Mouse (Mus musculus): Measurements from ENCODE around the gene Gtf3c6. TPM values are rescaled to one million over a fixed set of nuclear protein-coding genes. Genes with fewer than 3 reads are reported as not detected.

The Gtf3c6 gene
- total RNA-seq, 1 experiment from 2014 or later = 321 TPM

- no peak for ATAC-seq (replicated peaks in 1 of 2; ENCODE audit: insufficient read depth in 1 of 2, low FRiP score in 2 of 2, low TSS enrichment in 1 of 2, low read depth in 1 of 2, poor library complexity in 2 of 2, severe bottlenecking in 2 of 2)
These were observed 5.8 kb upstream of the Gtf3c6 start for GRCm38 (mm10) chr10:40263691-40264090.

GRCm38 (mm10) chr10:40262200-40262599 lies 4.3 kb upstream of the Gtf3c6 start:
- ATAC-seq (replicated peaks in 1 of 2; ENCODE audit: insufficient read depth in 1 of 2, low FRiP score in 2 of 2, low TSS enrichment in 1 of 2, low read depth in 1 of 2, poor library complexity in 2 of 2, severe bottlenecking in 2 of 2) = no peak

DNA sequence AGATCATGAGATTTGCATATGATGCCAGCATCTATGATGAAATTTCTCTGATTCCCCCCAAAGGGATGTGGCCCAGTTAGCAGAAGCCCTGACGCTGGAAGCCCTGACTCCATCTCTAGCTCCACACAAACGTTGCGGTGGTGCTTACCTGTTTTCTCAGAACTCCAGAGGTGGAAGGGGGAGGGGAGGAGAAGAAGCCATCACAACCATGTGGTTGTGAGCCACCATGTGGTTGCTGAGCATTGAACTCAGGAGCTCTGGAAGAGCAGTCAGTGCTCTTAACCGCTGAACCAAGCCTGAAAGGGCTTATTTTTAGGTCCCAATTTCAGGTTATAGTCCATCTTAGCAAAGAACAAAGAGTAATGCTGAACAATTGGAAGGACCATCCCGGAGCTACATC lies 2.4 kb upstream of the Gtf3c6 start:
- no peak for ATAC-seq (replicated peaks in 1 of 2; ENCODE audit: insufficient read depth in 1 of 2, low FRiP score in 2 of 2, low TSS enrichment in 1 of 2, low read depth in 1 of 2, poor library complexity in 2 of 2, severe bottlenecking in 2 of 2)

DNA sequence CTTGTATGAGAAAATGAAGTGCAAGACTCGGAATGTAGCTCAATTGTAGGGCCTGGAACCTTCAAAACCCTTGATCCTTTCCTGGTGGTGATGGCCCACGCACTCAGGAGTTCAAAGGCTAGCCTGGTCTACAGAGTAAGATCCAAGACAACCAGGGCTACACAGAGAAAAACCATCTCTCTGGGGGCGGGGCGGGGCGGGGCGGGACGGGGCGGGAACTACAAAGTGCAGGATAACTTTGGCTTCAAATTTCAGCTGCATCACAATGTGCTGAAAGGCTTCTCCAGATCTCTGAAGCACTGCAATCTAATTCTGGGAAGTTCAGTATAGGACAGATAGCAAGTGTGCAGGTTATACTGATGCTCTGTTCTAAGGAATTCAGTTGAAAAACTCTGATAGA lies 1.6 kb upstream of the Gtf3c6 start:
- no peak for ATAC-seq (replicated peaks in 1 of 2; ENCODE audit: insufficient read depth in 1 of 2, low FRiP score in 2 of 2, low TSS enrichment in 1 of 2, low read depth in 1 of 2, poor library complexity in 2 of 2, severe bottlenecking in 2 of 2)

GRCm38 (mm10) chr10:40258976-40259375 lies 1.1 kb upstream of the Gtf3c6 start:
- ATAC-seq (replicated peaks in 1 of 2; ENCODE audit: insufficient read depth in 1 of 2, low FRiP score in 2 of 2, low TSS enrichment in 1 of 2, low read depth in 1 of 2, poor library complexity in 2 of 2, severe bottlenecking in 2 of 2) = peak; percentile 46 to 49; a peak in 3 of 4 replicates

GRCm38 (mm10) chr10:40258401-40258966 lies 576 bp upstream of the Gtf3c6 start:
- ATAC-seq (replicated peaks in 1 of 2; ENCODE audit: insufficient read depth in 1 of 2, low FRiP score in 2 of 2, low TSS enrichment in 1 of 2, low read depth in 1 of 2, poor library complexity in 2 of 2, severe bottlenecking in 2 of 2) = peak; percentile 75 to 76

DNA sequence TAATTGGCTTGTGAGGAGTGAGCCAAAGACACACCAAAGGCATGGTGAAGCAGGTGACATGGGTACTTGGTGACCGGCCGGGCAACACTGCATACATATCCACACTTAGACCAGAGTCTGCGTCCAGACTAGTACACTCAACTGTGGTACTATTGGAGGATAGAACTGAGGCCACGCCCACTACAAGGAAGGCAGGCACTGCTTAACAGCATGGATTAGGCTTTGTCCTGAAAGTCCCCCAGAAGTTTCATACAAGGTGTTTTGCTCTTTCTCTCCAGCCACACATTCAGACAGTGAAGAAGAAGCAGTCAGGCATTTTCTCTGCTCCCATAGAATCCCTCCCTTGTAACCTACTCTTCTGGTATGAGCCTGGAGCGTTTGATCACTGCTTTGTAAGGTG lies 1.2 kb downstream of the Gtf3c6 start:
- ATAC-seq (replicated peaks in 1 of 2; ENCODE audit: insufficient read depth in 1 of 2, low FRiP score in 2 of 2, low TSS enrichment in 1 of 2, low read depth in 1 of 2, poor library complexity in 2 of 2, severe bottlenecking in 2 of 2) = peak; percentile 22 to 30; a peak in 1 of 4 replicates

DNA sequence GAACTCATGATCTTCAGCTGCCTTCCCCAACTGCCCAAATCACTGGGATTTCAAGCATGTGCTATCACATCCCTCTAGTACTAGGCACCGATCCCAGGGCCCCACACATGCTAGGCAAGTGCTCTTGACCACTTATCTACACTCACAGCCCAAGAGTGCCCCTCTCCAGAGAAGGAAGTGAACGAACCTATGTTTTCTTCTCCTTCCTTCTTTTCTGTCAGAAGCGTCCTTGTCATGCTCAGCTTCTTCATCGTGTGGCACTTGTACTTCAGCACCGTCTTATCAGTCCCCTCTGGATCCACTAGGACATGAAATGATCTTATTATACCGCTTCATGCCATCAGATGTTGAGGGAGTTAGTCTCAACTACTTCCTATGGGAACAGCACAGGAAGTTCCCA lies 6.9 kb downstream of the Gtf3c6 start:
- ATAC-seq (replicated peaks in 1 of 2; ENCODE audit: insufficient read depth in 1 of 2, low FRiP score in 2 of 2, low TSS enrichment in 1 of 2, low read depth in 1 of 2, poor library complexity in 2 of 2, severe bottlenecking in 2 of 2) = no peak

- no peak for ATAC-seq (replicated peaks in 1 of 2; ENCODE audit: insufficient read depth in 1 of 2, low FRiP score in 2 of 2, low TSS enrichment in 1 of 2, low read depth in 1 of 2, poor library complexity in 2 of 2, severe bottlenecking in 2 of 2)
These were observed 8.3 kb downstream of the Gtf3c6 start for GRCm38 (mm10) chr10:40249625-40250024.

DNA sequence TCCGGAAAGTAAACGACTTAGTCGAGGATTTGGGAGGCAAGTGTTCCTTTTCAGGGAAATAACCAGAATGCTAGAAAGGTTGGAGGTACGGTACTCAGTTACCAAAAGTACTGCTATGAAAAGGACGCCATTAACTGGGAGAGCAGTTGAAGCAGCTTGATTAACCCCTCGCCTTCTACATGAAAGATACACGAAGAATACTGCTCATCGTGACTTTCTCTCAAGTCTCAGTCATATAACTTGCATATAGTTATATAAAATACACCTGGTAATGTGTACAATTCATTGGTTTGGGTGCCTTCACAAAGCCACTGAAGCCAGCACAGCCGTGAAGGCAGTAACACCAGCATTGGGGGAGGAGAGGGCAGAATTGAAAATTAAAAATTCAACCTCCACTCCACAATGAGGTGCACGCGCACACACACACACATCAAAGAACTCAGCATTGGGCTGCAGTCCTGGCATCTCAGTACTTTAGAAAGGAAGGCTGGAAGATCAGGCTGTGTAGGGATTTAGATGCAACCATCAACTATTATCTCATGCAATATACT lies 10.7 kb downstream of the Gtf3c6 start:
- no peak; a peak in 1 of 4 replicates for ATAC-seq (replicated peaks in 1 of 2; ENCODE audit: insufficient read depth in 1 of 2, low FRiP score in 2 of 2, low TSS enrichment in 1 of 2, low read depth in 1 of 2, poor library complexity in 2 of 2, severe bottlenecking in 2 of 2)

- peak; percentile 87 to 97 for ATAC-seq (replicated peaks in 1 of 2; ENCODE audit: insufficient read depth in 1 of 2, low FRiP score in 2 of 2, low TSS enrichment in 1 of 2, low read depth in 1 of 2, poor library complexity in 2 of 2, severe bottlenecking in 2 of 2)
These were observed 11.3 kb downstream of the Gtf3c6 start, which contains the start of gene Rpf2 for GRCm38 (mm10) chr10:40246374-40247165. Gene Rpf2 (minus strand): TSS chr10:40247036.

GRCm38 (mm10) chr10:40237826-40238225 lies 20.1 kb downstream of the Gtf3c6 start:
- ATAC-seq (replicated peaks in 1 of 2; ENCODE audit: insufficient read depth in 1 of 2, low FRiP score in 2 of 2, low TSS enrichment in 1 of 2, low read depth in 1 of 2, poor library complexity in 2 of 2, severe bottlenecking in 2 of 2) = no peak

GRCm38 (mm10) chr10:40233241-40233640 lies 24.7 kb downstream of the Gtf3c6 start:
- no peak for ATAC-seq (replicated peaks in 1 of 2; ENCODE audit: insufficient read depth in 1 of 2, low FRiP score in 2 of 2, low TSS enrichment in 1 of 2, low read depth in 1 of 2, poor library complexity in 2 of 2, severe bottlenecking in 2 of 2)

DNA sequence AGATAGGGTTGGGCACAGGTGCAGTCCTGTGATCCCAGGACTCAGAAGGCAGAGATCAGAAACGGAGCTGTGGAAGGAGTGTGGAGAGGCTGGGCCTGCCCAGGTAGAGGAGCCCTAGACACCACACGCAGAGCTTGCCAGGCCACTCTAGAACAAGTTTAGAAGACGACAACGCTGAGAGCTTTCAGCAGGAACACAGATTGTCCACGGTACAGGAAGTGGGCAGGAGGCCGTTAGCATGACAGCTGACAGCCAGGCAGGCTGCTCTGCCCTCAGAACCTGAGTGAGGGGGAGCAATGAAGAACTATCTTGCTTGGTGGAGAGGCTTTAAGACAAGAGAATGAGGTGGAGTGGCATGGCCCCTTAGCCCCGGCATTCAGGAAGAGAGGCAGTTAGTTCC lies 25.5 kb downstream of the Gtf3c6 start:
- ATAC-seq (replicated peaks in 1 of 2; ENCODE audit: insufficient read depth in 1 of 2, low FRiP score in 2 of 2, low TSS enrichment in 1 of 2, low read depth in 1 of 2, poor library complexity in 2 of 2, severe bottlenecking in 2 of 2) = peak; percentile 80 to 82

DNA sequence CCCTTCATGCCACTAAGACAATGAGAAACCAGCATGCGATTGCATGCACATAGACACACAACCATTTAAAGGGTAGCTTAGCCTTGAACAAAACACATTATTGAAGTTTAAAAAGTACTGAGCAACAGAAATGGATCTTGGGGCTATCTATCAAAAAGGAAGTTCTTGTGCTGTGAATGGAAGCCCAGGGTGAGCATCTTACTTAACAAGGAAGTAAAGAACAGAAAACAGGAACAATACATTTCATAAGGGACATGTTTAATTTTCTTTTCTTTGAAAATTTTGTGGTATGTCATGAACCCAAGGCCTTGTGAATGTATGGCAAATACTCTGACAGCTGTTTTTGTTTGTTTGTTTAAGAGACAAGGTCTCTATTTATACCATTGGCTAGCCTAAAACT lies 28.2 kb downstream of the Gtf3c6 start:
- peak in 1 of 2 experiments; percentile 42; a peak in 2 of 4 replicates for ATAC-seq (replicated peaks in 1 of 2; ENCODE audit: insufficient read depth in 1 of 2, low FRiP score in 2 of 2, low TSS enrichment in 1 of 2, low read depth in 1 of 2, poor library complexity in 2 of 2, severe bottlenecking in 2 of 2)

- ATAC-seq (replicated peaks in 1 of 2; ENCODE audit: insufficient read depth in 1 of 2, low FRiP score in 2 of 2, low TSS enrichment in 1 of 2, low read depth in 1 of 2, poor library complexity in 2 of 2, severe bottlenecking in 2 of 2) = no peak
These were observed 30.1 kb downstream of the Gtf3c6 start for GRCm38 (mm10) chr10:40227660-40228303.

DNA sequence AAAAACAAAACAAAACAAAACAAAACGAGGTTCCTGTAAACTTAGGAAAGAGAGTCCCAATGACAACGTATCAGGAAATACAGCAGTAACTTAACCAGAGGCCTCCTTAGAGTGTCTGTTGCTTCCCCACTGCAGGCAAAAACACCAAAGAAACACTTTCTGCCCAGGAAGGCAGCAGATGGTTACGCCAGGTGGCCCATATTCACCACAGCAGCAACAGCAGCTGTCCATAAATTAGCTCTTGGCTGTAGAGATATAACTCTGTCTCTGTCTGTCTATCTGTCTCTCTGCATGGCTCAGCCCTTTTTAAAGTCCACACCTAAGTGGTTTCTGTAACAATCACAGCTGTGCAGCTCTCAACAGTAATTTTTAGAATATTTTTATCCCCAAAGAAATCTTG lies 39.0 kb downstream of the Gtf3c6 start:
- no peak for ATAC-seq (replicated peaks in 1 of 2; ENCODE audit: insufficient read depth in 1 of 2, low FRiP score in 2 of 2, low TSS enrichment in 1 of 2, low read depth in 1 of 2, poor library complexity in 2 of 2, severe bottlenecking in 2 of 2)
